Mouse (Mus musculus) right cerebral cortex, postnatal 10 days (tissue): ENCODE measurements around the gene Syce2.

Source experiments
- DNase-seq, 2 experiments: peaks; one replicate each; pipeline ENCODE4 v3.0.0; 2021; ENCODE audit warnings: low spot score in 2 of 2

Syce2 gene

DNA sequence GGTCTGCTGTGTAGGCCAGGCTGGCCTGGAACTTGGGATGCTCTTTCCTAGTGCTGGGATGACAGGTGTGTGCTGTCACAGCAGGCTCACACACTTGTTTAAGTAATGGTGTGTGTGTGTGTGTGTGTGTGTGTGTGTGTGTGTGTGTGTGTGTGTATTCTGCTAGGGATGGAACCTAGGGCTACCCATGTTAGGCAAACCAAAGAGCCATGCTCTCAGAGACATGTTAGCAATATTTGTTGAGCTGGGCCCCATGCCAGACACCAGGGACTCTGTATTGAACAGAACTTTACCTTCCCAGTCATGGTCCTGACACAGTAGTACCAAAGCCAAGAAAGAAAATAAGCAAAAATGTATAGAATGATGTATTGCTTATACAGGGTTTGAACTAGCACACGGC lies 55.6 kb downstream of the Syce2 start:
- no peak for DNase-seq

DNA sequence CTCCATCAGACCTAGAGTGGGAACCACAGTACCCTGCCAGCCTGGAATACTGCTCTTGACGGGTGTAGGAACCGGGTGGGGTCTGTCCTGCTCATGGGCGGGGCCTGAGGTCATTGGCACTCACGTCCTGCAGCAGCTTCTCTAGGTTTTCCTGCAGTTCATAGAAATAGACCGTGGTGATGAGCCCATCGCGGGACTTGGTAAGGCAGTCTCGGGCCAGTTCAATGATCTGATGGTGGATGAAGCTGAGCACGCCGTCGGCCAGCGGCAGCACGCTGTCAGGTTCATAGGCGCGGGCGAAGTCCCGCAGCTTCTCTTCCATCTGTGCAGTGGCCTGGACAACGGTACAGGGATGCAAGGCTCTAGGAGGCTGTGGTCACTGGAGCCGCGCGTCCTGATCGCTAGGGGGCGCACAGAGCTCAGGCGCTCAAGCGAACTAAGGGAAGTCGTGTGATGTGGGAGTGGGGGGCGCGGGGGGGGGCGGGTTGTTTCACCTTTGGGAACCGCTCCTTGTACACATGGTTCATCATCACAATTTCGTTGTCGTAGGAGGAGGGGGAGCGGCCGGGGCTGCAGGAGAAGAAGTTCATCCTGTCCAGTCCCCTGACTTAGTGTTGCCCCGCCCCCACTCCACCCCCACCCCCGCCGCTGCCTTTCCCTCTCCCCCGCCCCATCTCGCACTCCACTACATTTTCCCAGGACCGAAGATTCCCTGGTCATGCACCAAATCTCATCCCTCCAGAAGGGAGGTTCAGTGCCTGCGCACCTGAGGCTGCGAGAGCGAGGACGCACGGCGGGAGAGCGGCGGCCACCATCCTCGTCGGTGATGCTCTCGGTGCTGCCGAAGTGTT lies 56.8 kb downstream of the Syce2 start:
- peak in 1 of 2 experiments; percentile 84 for DNase-seq

DNA sequence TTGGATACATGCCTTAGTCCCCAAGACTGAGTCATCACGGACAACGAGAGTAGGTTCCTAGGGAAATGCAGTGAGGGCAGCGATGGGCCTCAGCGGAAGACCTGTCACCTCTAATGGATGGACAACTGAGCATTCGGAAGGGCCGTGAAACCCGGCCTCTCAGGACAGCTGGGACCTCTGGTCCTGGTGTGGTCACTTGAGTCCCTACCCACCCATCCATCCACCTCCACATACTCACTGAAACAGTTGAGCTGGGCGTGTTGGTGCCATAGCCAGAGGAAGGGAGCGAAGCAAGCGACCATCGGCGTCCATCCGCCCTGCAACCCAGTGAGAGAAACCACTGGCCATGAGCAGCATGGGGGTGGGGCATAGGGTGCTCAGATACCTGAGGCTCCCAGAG lies 58.7 kb downstream of the Syce2 start:
- no peak for DNase-seq

DNA sequence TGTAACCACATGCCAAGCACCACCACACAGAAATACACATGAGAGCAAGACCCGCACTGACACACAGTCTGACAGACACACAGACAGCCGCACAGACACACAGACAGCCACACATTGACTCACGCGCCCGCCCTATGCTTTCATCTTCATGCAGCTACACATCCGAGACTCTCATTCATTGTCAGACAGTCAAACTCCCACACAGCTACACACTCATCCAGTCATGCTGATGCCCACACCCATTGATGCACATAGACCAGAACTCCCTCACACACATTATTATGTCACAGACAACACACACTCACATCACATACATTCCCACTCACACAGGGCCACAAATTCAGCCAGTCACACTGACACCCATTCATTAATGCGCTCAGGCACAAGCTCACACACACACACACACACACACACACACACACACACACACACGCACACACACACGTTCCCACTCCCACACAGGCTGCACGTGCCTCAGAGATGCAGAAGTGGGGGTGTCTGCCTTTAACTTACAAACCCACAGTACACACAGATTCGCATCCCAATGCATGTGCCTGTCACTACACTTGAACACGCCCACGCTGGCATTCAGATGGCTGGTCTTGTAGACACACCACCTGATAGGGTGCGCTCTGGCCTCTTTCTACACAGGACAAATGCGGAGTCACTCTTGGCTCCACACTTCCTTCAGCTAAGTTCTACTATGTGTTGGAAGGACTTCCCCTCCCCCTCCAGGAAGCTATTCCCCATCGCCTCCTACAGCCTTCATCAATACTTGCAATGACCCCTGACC lies 62.1 kb downstream of the Syce2 start:
- peak in 1 of 2 experiments; percentile 42 for DNase-seq

DNA sequence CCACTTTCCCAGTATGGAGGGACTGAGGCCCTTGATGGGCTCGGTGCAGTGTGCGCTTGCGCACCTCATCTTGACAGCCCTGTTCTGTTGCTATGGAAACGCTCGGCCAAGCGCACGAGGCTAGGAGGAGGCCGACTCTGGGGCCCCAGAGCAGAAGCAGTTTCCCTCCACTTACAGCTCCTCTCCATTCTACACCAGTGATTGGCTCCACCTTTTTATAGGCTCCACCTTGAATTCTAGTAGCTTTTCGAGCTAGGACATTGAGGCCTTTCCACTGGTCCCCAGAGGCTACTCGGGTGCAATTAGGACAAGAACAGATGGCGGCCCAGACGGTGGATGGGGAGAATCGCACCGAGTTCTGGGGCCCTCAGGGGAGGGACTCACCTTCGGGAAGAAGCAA lies 62.9 kb downstream of the Syce2 start:
- DNase-seq: peak; percentile 76 to 79

DNA sequence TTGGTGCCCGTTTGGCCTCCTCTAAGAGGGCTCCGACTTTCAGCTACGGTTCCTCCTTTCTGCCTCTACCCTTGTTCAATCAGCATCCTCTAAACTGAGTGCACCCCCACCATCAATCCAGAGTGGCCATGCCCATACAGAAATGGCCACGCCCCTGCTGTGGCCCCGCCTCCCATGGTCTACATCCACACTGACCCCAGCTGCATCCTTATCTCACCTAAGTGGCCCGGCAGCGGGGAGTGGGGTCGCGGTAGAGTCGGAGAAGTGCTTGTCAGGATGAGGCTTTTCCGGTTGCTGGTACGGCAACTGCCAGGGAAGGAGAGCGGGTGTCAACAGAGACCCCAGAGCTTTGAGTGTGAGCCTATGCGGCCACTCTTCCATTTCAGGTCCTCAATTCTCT lies 63.6 kb downstream of the Syce2 start:
- DNase-seq: peak in 1 of 2 experiments; percentile 46

DNA sequence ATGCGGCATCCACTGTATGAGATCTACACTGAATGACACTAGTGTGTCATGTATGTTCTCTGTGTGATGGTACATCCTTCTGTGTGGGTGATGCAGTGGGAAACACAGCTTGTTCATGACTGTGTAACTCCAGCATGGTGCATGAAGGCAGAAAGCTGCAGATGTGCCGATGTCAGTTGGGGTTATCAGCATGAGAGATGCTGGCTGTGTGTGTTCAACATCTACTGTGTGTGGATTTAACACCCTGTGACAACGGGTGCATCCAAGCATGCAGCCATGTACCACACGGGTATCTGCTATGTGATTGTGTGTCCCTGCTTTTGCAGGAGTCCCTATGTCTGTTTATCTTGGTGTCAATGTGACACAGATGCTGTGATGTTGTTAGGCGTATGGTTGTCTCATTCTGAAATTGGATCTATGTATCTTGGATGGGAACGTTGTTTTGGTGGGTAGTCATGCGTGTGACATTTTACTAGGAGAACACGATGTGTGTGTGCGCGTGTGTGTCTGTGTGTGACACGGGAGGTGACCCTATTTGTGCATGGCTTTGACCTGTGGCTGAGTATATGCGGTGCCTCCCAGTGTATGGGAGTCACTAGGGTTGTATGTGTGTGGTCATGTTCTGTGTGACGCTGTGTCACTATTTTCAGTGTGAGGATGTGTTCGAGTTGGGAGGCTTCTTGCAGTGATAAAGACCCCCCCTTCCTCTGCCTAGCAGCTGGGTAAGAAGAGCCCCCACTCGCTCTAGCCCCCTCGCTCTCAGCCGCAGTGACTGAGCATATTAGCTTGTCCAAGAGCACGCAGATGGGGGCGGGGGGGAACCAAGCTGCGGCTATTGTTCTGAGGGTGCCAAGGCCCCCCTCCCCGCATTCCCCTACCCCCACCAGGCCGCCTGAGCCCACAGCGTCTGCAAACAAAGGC lies 64.4 kb downstream of the Syce2 start:
- peak; percentile 59 to 61 for DNase-seq

DNA sequence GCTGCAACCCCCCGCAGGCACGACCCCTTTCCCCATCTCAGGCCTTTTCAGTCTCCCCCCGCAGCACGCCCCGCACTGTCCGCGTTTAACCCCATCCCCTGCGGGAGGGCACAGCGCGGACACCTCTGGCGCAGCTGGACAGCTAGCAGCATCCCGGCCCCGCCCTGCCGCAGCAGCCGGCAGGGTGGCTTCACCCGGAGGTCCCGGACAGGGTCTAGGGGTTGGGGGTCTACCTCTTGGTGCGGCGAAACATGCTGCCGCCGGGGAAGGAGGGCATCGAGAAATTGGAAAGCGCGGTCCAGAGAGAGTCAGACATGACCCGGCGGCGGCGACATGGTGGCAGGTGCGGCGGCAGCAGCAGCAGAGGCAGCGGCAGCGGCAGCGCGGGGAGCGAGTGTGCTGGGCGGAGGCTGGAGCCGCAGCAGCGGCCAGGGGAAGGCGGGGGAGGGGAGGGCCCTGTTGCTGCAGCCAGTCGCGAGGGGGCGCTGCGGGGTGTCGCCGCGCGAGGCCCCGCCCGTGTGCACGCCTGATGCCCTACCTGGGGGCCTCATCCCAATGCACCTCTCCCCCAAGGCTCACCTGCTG lies 65.1 kb downstream of the Syce2 start, which contains the start of gene Mast1:
Mast1 (minus strand) TSS at position 398 of the 585 bp plus-strand sequence.
- DNase-seq: peak; percentile 83 to 86
